Mouse (Mus musculus): ENCODE measurements around the gene C5ar2. TPM values are rescaled to one million over a fixed set of nuclear protein-coding genes. Genes with fewer than 3 reads are reported as not detected.

Gene C5ar2
- total and polyA plus RNA-seq, 3 experiments = 0.04 to 0.33 (median 0.30) TPM

GRCm38 (mm10) chr7:16250687-16251086 lies 6.7 kb upstream of the C5ar2 start:
- no peak overlapping the region for H3K4me3 ChIP-seq (replicated peaks in 1 of 3; ENCODE audit: low read depth in 2 of 3, low read length in 2 of 3, poor library complexity in 1 of 3)
- DNase-seq (ENCODE audit: extremely low read depth) = no peak
- dilution Hi-C loops (cut with MboI; ENCODE audit: extremely low pct_ligation_motif_present, extremely low pct_unique_long_range_greater_than_20kb, low sequenced_read_pairs) (no loop called here), in situ Hi-C loops (cut with MboI; ENCODE audit: low pct_ligation_motif_present, low pct_unique_long_range_greater_than_20kb, low sequenced_read_pairs) (loop anchor here (10.0 to 25.0 kb wide), 2 partner anchors 56 to 188 kb away; partner anchors contain the start of gene Zfp541)
- H3K4me1 ChIP-seq (ENCODE audit: control insufficient read depth in 1 of 2, insufficient read depth in 2 of 2) = peaks cover 5 to 22% of the 10 kb centered on the region in 2 experiments
- H3K27me3 ChIP-seq (replicated peaks) = no peaks in the 10 kb centered on the region
- H3K9me3 ChIP-seq (replicated peaks; ENCODE audit: low read length) = no peaks in the 10 kb centered on the region
- no peak overlapping the region for H3K9ac ChIP-seq (ENCODE audit: insufficient read depth, low read depth)
- H3K79me2 ChIP-seq (replicated peaks; ENCODE audit: control insufficient read depth, extremely low read depth, insufficient read depth, poor library complexity, severe bottlenecking) = no peaks in the 10 kb centered on the region
- H3K27ac ChIP-seq (ENCODE audit: insufficient read depth, low read depth) = no peak overlapping the region
- TF ChIP-seq ZC3H11A (IDR thresholded peaks at IDR 0.05; ENCODE audit: low read depth, low read length) (no peak), RAD21 (IDR thresholded peaks at IDR 0.05; ENCODE audit: low read depth, low read length) (no peak), UBTF (IDR thresholded peaks at IDR 0.05; ENCODE audit: low read depth, low read length) (no peak), CHD1 (IDR thresholded peaks at IDR 0.05; ENCODE audit: low read depth, low read length) (no peak), POLR2AphosphoS2 (IDR thresholded peaks at IDR 0.05; ENCODE audit: low read depth, low read length) (no peak), SIN3A (IDR thresholded peaks at IDR 0.05; ENCODE audit: low read length) (no peak)
- H3K4me2 ChIP-seq (ENCODE audit: insufficient read depth, low read depth, poor library complexity, severe bottlenecking) = 0 out of 2 replicates have a peak overlapping the region, but pooled peaks have one; percentile 23
- H3K36me3 ChIP-seq (replicated peaks in 1 of 2; ENCODE audit: control insufficient read depth in 1 of 2, insufficient read depth in 1 of 2, low read length in 1 of 2) = no peaks in the 10 kb centered on the region

GRCm38 (mm10) chr7:16245958-16246357 lies 2.0 kb upstream of the C5ar2 start:
- Histone ChIP-seq H3K27me3 (replicated peaks) (no peaks in the 10 kb centered on the region), H3K27ac (ENCODE audit: insufficient read depth, low read depth) (no peak overlapping the region), H3K36me3 (replicated peaks in 1 of 2; ENCODE audit: control insufficient read depth in 1 of 2, insufficient read depth in 1 of 2, low read length in 1 of 2) (no peaks in the 10 kb centered on the region), H3K9me3 (replicated peaks; ENCODE audit: low read length) (no peaks in the 10 kb centered on the region), H3K9ac (ENCODE audit: insufficient read depth, low read depth) (no peak overlapping the region), H3K79me2 (replicated peaks; ENCODE audit: control insufficient read depth, extremely low read depth, insufficient read depth, poor library complexity, severe bottlenecking) (no peaks in the 10 kb centered on the region), H3K4me2 (ENCODE audit: insufficient read depth, low read depth, poor library complexity, severe bottlenecking) (no peak overlapping the region), H3K4me3 (replicated peaks in 1 of 3; ENCODE audit: low read depth in 2 of 3, low read length in 2 of 3, poor library complexity in 1 of 3) (no peak overlapping the region), H3K4me1 (ENCODE audit: control insufficient read depth in 1 of 2, insufficient read depth in 2 of 2) (peaks cover 5 to 15% of the 10 kb centered on the region in 2 experiments; a peak in 3 of 4 replicates)
- no peak for DNase-seq (ENCODE audit: extremely low read depth)
- TF ChIP-seq CTCF (conservative IDR thresholded peaks at IDR 0.05 in 1 of 2, IDR thresholded peaks at IDR 0.05 in 1 of 2; ENCODE audit: low read depth in 2 of 2, low read length in 2 of 2) (0 out of 4 replicates have a peak, but pooled peaks of 1 of the 2 experiments have one; percentile 17), TCF12 (IDR thresholded peaks at IDR 0.05; ENCODE audit: low read depth, low read length) (no peak)
- dilution Hi-C loops (cut with MboI; ENCODE audit: extremely low pct_ligation_motif_present, extremely low pct_unique_long_range_greater_than_20kb, low sequenced_read_pairs) (no loop called here), in situ Hi-C loops (cut with MboI; ENCODE audit: low pct_ligation_motif_present, low pct_unique_long_range_greater_than_20kb, low sequenced_read_pairs) (no loop called here)

- Histone ChIP-seq H3K4me1 (ENCODE audit: control insufficient read depth in 1 of 2, insufficient read depth in 2 of 2) (peaks cover 14 to 38% of the 10 kb centered on the region in 2 experiments), H3K27ac (ENCODE audit: insufficient read depth, low read depth) (no peak overlapping the region), H3K79me2 (replicated peaks; ENCODE audit: control insufficient read depth, extremely low read depth, insufficient read depth, poor library complexity, severe bottlenecking) (no peaks in the 10 kb centered on the region), H3K27me3 (replicated peaks) (no peaks in the 10 kb centered on the region), H3K9me3 (replicated peaks; ENCODE audit: low read length) (no peaks in the 10 kb centered on the region), H3K9ac (ENCODE audit: insufficient read depth, low read depth) (no peak overlapping the region), H3K4me2 (ENCODE audit: insufficient read depth, low read depth, poor library complexity, severe bottlenecking) (no peak overlapping the region), H3K36me3 (replicated peaks in 1 of 2; ENCODE audit: control insufficient read depth in 1 of 2, insufficient read depth in 1 of 2, low read length in 1 of 2) (no peaks in the 10 kb centered on the region), H3K4me3 (replicated peaks in 1 of 3; ENCODE audit: low read depth in 2 of 3, low read length in 2 of 3, poor library complexity in 1 of 3) (no peak overlapping the region)
- DNase-seq (ENCODE audit: extremely low read depth) = no peak
- in situ Hi-C loops (cut with MboI; ENCODE audit: low pct_ligation_motif_present, low pct_unique_long_range_greater_than_20kb, low sequenced_read_pairs) (no loop called here), dilution Hi-C loops (cut with MboI; ENCODE audit: extremely low pct_ligation_motif_present, extremely low pct_unique_long_range_greater_than_20kb, low sequenced_read_pairs) (no loop called here)
- no peak for TF ChIP-seq ELF1 (IDR thresholded peaks at IDR 0.05; ENCODE audit: low read depth, low read length)
- TF ChIP-seq GABPA (IDR thresholded peaks at IDR 0.05; ENCODE audit: insufficient replicate concordance, low read depth, low read length) = no peak
- no peak for TF ChIP-seq NELFE (IDR thresholded peaks at IDR 0.05; ENCODE audit: low read depth, low read length)
- no peak for TF ChIP-seq JUN (IDR thresholded peaks at IDR 0.05; ENCODE audit: insufficient read depth, low read depth, low read length)
- no peak for TF ChIP-seq RCOR1 (conservative IDR thresholded peaks at IDR 0.05; ENCODE audit: low read depth, low read length)
- TF ChIP-seq ZNF384 (IDR thresholded peaks at IDR 0.05; ENCODE audit: low read depth, low read length) = no peak
- TF ChIP-seq MAX (IDR thresholded peaks at IDR 0.05; ENCODE audit: low read length) = no peak
- TF ChIP-seq CHD2 (IDR thresholded peaks at IDR 0.05; ENCODE audit: low read length) = no peak
- no peak for TF ChIP-seq SMC3 (IDR thresholded peaks at IDR 0.05; ENCODE audit: low read depth, low read length)
- TF ChIP-seq MEF2A (IDR thresholded peaks at IDR 0.05; ENCODE audit: borderline replicate concordance, low read depth, low read length) = no peak
Observed at GRCm38 (mm10) chr7:16242198-16242597, 1.8 kb downstream of the C5ar2 start.
